Comparison of ENCODE assay signal across 28 mouse cellular contexts in the genomic region with DNA sequence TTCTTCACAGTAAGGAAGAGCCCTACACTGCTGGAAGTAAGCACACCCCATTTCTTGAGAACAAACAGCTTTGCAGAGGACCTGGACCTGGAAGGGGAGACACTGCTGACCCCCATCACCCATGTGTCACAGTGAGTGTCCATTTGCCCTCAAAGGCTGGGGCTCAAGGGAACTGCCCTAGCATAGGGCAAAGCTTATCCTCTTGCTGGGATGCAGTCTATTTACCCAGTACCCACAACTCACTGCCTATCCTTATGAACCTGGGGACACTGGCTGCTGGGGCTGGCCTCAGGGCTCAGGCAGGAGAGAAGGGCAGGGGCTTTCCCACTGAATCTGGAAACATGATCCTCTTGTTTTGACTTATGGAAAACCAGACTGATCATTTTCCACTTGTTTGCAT.
DNase-seq lines count a peak whose midpoint lies in the region; ATAC-seq lines count a peak whose summit lies in the region.
"Had no signal": no experiment of that assay in that cellular context is flagged by ENCODE, and none has a peak within 500 bp of the region (broad histone marks: within the 10 kb centered on the region; RNA-seq: fewer than 3 reads in every experiment).

No protein-coding gene starts in this region.

- no peaks in the 10 kb centered on the region for H3K27me3 ChIP-seq in limb, embryonic 13.5 days
- H3K27me3 ChIP-seq in limb, embryonic 10.5 days (ENCODE audit: low read depth, poor library complexity, severe bottlenecking): no peaks in the 10 kb centered on the region
- H3K27me3 ChIP-seq: embryonic facial prominence, embryonic 12.5 days; forebrain, embryonic 12.5 days; forebrain, embryonic 15.5 days; heart, embryonic 12.5 days; heart, embryonic 15.5 days; hindbrain, embryonic 15.5 days had no signal

- peaks cover 35% of the 10 kb centered on the region for H3K4me1 ChIP-seq in limb, embryonic 13.5 days
- peaks cover 22% of the 10 kb centered on the region for H3K4me1 ChIP-seq in limb, embryonic 10.5 days
- H3K4me1 ChIP-seq: forebrain, embryonic 12.5 days; forebrain, embryonic 15.5 days had no signal

- H3K4me3 ChIP-seq in limb, embryonic 13.5 days: no peak overlapping the region
- H3K4me3 ChIP-seq in limb, embryonic 10.5 days: no peak overlapping the region
- H3K4me3 ChIP-seq: embryonic facial prominence, embryonic 12.5 days; erythroblast, embryonic 14.5 days; forebrain, embryonic 12.5 days; forebrain, embryonic 15.5 days; heart, adult 2 months; heart, embryonic 12.5 days; heart, embryonic 15.5 days; hindbrain, embryonic 15.5 days had no signal

- no peak overlapping the region for H3K4me2 ChIP-seq in limb, embryonic 13.5 days (replicated peaks)
- H3K4me2 ChIP-seq: embryonic facial prominence, embryonic 12.5 days; forebrain, embryonic 12.5 days; forebrain, embryonic 15.5 days; heart, embryonic 12.5 days; heart, embryonic 15.5 days; hindbrain, embryonic 15.5 days had no signal

- no peak overlapping the region for H3K27ac ChIP-seq in limb, embryonic 13.5 days
- H3K27ac ChIP-seq in limb, embryonic 10.5 days: no peak overlapping the region
- H3K27ac ChIP-seq: embryonic facial prominence, embryonic 12.5 days; forebrain, embryonic 12.5 days; forebrain, embryonic 15.5 days; heart, adult 2 months; heart, embryonic 15.5 days; hindbrain, embryonic 15.5 days had no signal

- H3K9me3 ChIP-seq in limb, embryonic 13.5 days: no peaks in the 10 kb centered on the region
- no peaks in the 10 kb centered on the region for H3K9me3 ChIP-seq in limb, embryonic 10.5 days (replicated peaks)
- H3K9me3 ChIP-seq: embryonic facial prominence, embryonic 12.5 days; forebrain, embryonic 12.5 days; forebrain, embryonic 15.5 days; heart, embryonic 12.5 days; heart, embryonic 15.5 days; hindbrain, embryonic 15.5 days had no signal

- ATAC-seq in limb, embryonic 13.5 days (ENCODE audit: low FRiP score, low read depth): peak; percentile 15; the same call in 1 of the 2 replicates
- ATAC-seq: activated CD4-positive, CD25-positive, alpha-beta regulatory T cell, adult 4 months; CD4-positive, CD25-positive, alpha-beta regulatory T cell, adult 4 months; forebrain, embryonic 15.5 days; intestine, postnatal 0 days had no signal

- H3K9ac ChIP-seq in limb, embryonic 13.5 days: no peak overlapping the region
- H3K9ac ChIP-seq: embryonic facial prominence, embryonic 12.5 days; forebrain, embryonic 12.5 days; forebrain, embryonic 15.5 days; heart, embryonic 12.5 days; heart, embryonic 15.5 days; hindbrain, embryonic 15.5 days had no signal

- no peaks in the 10 kb centered on the region for H3K36me3 ChIP-seq in limb, embryonic 13.5 days
- H3K36me3 ChIP-seq in limb, embryonic 10.5 days: peaks cover 42% of the 10 kb centered on the region
- H3K36me3 ChIP-seq: embryonic facial prominence, embryonic 12.5 days; forebrain, embryonic 12.5 days; forebrain, embryonic 15.5 days; heart, embryonic 12.5 days; heart, embryonic 15.5 days; hindbrain, embryonic 15.5 days had no signal

- peak; percentile 50 for DNase-seq in heart, adult 11 months
- DNase-seq in heart, adult 9 months (ENCODE audit: low spot score in 2 of 2): no peak
- DNase-seq in limb, embryonic 10.5 days (ENCODE audit: low spot score): no peak
- DNase-seq in urinary bladder, postnatal 14 days (ENCODE audit: low spot score): peak; percentile 0
- DNase-seq in urinary bladder, postnatal 10 days (ENCODE audit: low spot score): no peak
- no peak for DNase-seq in gastrocnemius, postnatal 4 days (ENCODE audit: low spot score in 2 of 2)
- DNase-seq: adrenal gland, adult 8-10 months; adrenal gland, postnatal 25 days; cerebellum, adult 11-12 months; cerebellum, adult 8-10 months; cerebellum, postnatal 10 days; cerebellum, postnatal 36 days; gastrocnemius, postnatal 10 days; gastrocnemius, postnatal 36 days; heart, postnatal 10 days; heart, postnatal 36 days had no signal

Comparison
In these comparisons a context has a peak if more than half of its experiments do, and no peak if none do; other contexts are left out.
1. DNase-seq: peak in heart, adult 11 months (single experiment) and urinary bladder, postnatal 14 days (single experiment); none in heart, adult 9 months (0 of 2), limb, embryonic 10.5 days (single experiment), urinary bladder, postnatal 10 days (single experiment) and gastrocnemius, postnatal 4 days (0 of 2).